Mouse (Mus musculus): ENCODE measurements at regions not wholly inside any gene's neighbourhood (a gene's known extent, or its start where the extent isn't known, plus 50 kb on each side); places are given as distances from the start of the nearest gene placed in this dataset.

GRCm38 (mm10) chr7:73635422-73635821 is 93.8 kb upstream of the Chd2 start:
- Histone ChIP-seq H3K4me1 (peaks cover 4% of the 10 kb centered on the region; the same call in 1 of the 2 replicates), H3K9ac (no peak overlapping the region), H3K27ac (no peak overlapping the region), H3K27me3 (no peaks in the 10 kb centered on the region), H3K4me3 (no peak overlapping the region), H3K9me3 (no peaks in the 10 kb centered on the region), H3K36me3 (no peaks in the 10 kb centered on the region), H3K4me2 (no peak overlapping the region)
- WGBS = 88% methylated on average over 9 of the region's 9 CpGs
- ATAC-seq (ENCODE audit: borderline replicate concordance, extremely low read depth, low FRiP score, low TSS enrichment) = no peak

GRCm38 (mm10) chr7:73630790-73631189 is 89.2 kb upstream of the Chd2 start:
- H3K36me3 ChIP-seq = no peaks in the 10 kb centered on the region
- H3K27me3 ChIP-seq = no peaks in the 10 kb centered on the region
- H3K9me3 ChIP-seq = no peaks in the 10 kb centered on the region
- no peak overlapping the region for H3K4me2 ChIP-seq
- no peak for ATAC-seq (ENCODE audit: borderline replicate concordance, extremely low read depth, low FRiP score, low TSS enrichment)
- H3K4me3 ChIP-seq = no peak overlapping the region
- no peak overlapping the region for H3K9ac ChIP-seq
- H3K27ac ChIP-seq = no peak overlapping the region
- H3K4me1 ChIP-seq = peaks cover 5% of the 10 kb centered on the region; the same call in 1 of the 2 replicates
- WGBS = 59% methylated on average over 7 of the region's 7 CpGs

DNA sequence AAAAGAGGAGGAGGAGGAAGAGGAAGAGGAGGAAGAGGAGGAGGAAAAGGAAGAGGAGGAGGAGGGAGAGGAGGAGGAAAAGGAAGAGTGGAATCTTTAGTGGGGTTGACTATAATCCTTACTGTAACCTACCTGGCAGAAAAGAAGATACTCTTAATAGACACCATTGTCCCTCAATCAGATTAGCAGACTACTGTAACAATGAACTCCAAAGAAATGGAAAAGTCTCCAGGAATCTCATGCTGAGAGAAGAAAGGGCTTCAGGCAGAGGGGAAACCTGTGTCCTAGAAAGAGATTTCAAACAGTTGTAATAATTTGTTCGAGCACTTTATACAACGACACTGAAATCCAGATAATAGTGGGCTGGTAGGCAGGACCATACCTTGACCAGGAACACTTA is 87.6 kb upstream of the Chd2 start:
- Histone ChIP-seq H3K27ac (no peak overlapping the region), H3K27me3 (no peaks in the 10 kb centered on the region), H3K9ac (no peak overlapping the region), H3K4me2 (no peak overlapping the region), H3K36me3 (no peaks in the 10 kb centered on the region), H3K4me3 (no peak overlapping the region), H3K9me3 (no peaks in the 10 kb centered on the region), H3K4me1 (peaks cover 5% of the 10 kb centered on the region)
- 91% methylated on average over 2 of the region's 2 CpGs for WGBS
- no peak for ATAC-seq (ENCODE audit: borderline replicate concordance, extremely low read depth, low FRiP score, low TSS enrichment)

GRCm38 (mm10) chr7:73628071-73628470 is 86.4 kb upstream of the Chd2 start:
- H3K27me3 ChIP-seq = no peaks in the 10 kb centered on the region
- ATAC-seq (ENCODE audit: borderline replicate concordance, extremely low read depth, low FRiP score, low TSS enrichment) = peak; percentile 79; the same call in 1 of the 2 replicates
- no peak overlapping the region for H3K9ac ChIP-seq
- no peaks in the 10 kb centered on the region for H3K9me3 ChIP-seq
- H3K4me3 ChIP-seq = no peak overlapping the region
- under 1% methylated on average over 6 of the region's 6 CpGs for WGBS
- no peak overlapping the region for H3K4me2 ChIP-seq
- no peaks in the 10 kb centered on the region for H3K36me3 ChIP-seq
- no peak overlapping the region for H3K27ac ChIP-seq
- peaks cover 9% of the 10 kb centered on the region for H3K4me1 ChIP-seq

GRCm38 (mm10) chr7:73626291-73626690 is 84.7 kb upstream of the Chd2 start:
- WGBS = 60% methylated on average over 7 of the region's 7 CpGs
- H3K36me3 ChIP-seq = no peaks in the 10 kb centered on the region
- H3K4me1 ChIP-seq = peaks cover 9% of the 10 kb centered on the region
- no peak overlapping the region for H3K4me3 ChIP-seq
- no peak for ATAC-seq (ENCODE audit: borderline replicate concordance, extremely low read depth, low FRiP score, low TSS enrichment)
- H3K27me3 ChIP-seq = no peaks in the 10 kb centered on the region
- H3K9me3 ChIP-seq = no peaks in the 10 kb centered on the region
- no peak overlapping the region for H3K9ac ChIP-seq
- no peak overlapping the region for H3K4me2 ChIP-seq
- H3K27ac ChIP-seq = no peak overlapping the region

DNA sequence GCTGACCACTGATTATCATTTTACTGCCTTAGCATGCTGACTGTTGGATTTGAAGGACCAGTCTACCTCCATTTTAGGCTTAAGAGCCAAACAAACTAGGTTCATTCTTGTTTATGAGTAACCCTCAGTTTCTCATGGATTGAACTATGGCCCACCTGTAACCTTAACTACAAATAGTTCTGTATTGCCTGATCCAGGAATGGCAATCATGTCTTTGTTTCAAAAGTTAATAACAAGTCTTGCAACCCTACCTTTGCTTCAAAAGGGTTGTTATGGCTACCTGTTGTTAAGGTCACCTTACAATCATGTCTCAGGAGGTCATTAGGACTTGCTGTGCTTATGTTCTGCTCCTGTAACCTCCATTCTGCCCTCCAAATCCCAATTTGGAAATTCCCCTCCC is 84.0 kb upstream of the Chd2 start:
- Histone ChIP-seq H3K27ac (no peak overlapping the region), H3K27me3 (no peaks in the 10 kb centered on the region), H3K4me3 (no peak overlapping the region), H3K4me1 (peaks cover 9% of the 10 kb centered on the region), H3K4me2 (no peak overlapping the region), H3K36me3 (no peaks in the 10 kb centered on the region), H3K9me3 (no peaks in the 10 kb centered on the region), H3K9ac (no peak overlapping the region)
- no peak for ATAC-seq (ENCODE audit: borderline replicate concordance, extremely low read depth, low FRiP score, low TSS enrichment)

GRCm38 (mm10) chr7:73624992-73625391 is 83.4 kb upstream of the Chd2 start:
- no peak overlapping the region for H3K27ac ChIP-seq

GRCm38 (mm10) chr7:73624093-73624600 is 82.5 kb upstream of the Chd2 start:
- Histone ChIP-seq H3K4me1 (peaks cover 9% of the 10 kb centered on the region), H3K9me3 (no peaks in the 10 kb centered on the region), H3K9ac (no peak overlapping the region), H3K4me2 (no peak overlapping the region), H3K27me3 (no peaks in the 10 kb centered on the region), H3K36me3 (no peaks in the 10 kb centered on the region), H3K4me3 (no peak overlapping the region), H3K27ac (peak overlapping the region; percentile 46; the same call in 1 of the 2 replicates)
- WGBS = 60% methylated on average over 3 of the region's 3 CpGs
- no peak for ATAC-seq (ENCODE audit: borderline replicate concordance, extremely low read depth, low FRiP score, low TSS enrichment)

More at GRCm38 (mm10) chr7:73624992-73625391, 83.4 kb upstream of the Chd2 start:
- Histone ChIP-seq H3K9me3 (no peaks in the 10 kb centered on the region), H3K27me3 (no peaks in the 10 kb centered on the region), H3K4me2 (no peak overlapping the region), H3K9ac (no peak overlapping the region), H3K4me1 (peaks cover 9% of the 10 kb centered on the region), H3K36me3 (no peaks in the 10 kb centered on the region), H3K4me3 (no peak overlapping the region)
- ATAC-seq (ENCODE audit: borderline replicate concordance, extremely low read depth, low FRiP score, low TSS enrichment) = no peak
- 63% methylated on average over 6 of the region's 6 CpGs for WGBS

GRCm38 (mm10) chr7:73622468-73622867 is 80.8 kb upstream of the Chd2 start:
- H3K9ac ChIP-seq = no peak overlapping the region
- no peak overlapping the region for H3K27ac ChIP-seq
- peaks cover 4% of the 10 kb centered on the region; the same call in 1 of the 2 replicates for H3K4me1 ChIP-seq
- 61% methylated on average over 2 of the region's 2 CpGs for WGBS
- H3K36me3 ChIP-seq = no peaks in the 10 kb centered on the region
- H3K4me2 ChIP-seq = no peak overlapping the region
- H3K4me3 ChIP-seq = no peak overlapping the region
- no peaks in the 10 kb centered on the region for H3K9me3 ChIP-seq
- no peaks in the 10 kb centered on the region for H3K27me3 ChIP-seq
- ATAC-seq (ENCODE audit: borderline replicate concordance, extremely low read depth, low FRiP score, low TSS enrichment) = no peak

GRCm38 (mm10) chr7:73620341-73620740 is 78.7 kb upstream of the Chd2 start:
- Histone ChIP-seq H3K4me1 (peaks cover 16% of the 10 kb centered on the region), H3K9me3 (no peaks in the 10 kb centered on the region), H3K4me2 (no peak overlapping the region), H3K4me3 (no peak overlapping the region), H3K9ac (no peak overlapping the region), H3K27ac (no peak overlapping the region), H3K27me3 (no peaks in the 10 kb centered on the region), H3K36me3 (no peaks in the 10 kb centered on the region)
- 88% methylated on average over 9 of the region's 9 CpGs for WGBS
- ATAC-seq (ENCODE audit: borderline replicate concordance, extremely low read depth, low FRiP score, low TSS enrichment) = no peak

- Histone ChIP-seq H3K4me2 (peak overlapping the region; percentile 79), H3K9ac (peak overlapping the region; percentile 81), H3K4me1 (peaks cover 19% of the 10 kb centered on the region), H3K36me3 (no peaks in the 10 kb centered on the region), H3K4me3 (peak overlapping the region; percentile 62), H3K9me3 (no peaks in the 10 kb centered on the region), H3K27me3 (no peaks in the 10 kb centered on the region), H3K27ac (peak overlapping the region; percentile 99)
- WGBS = 6% methylated on average over 25 of the region's 25 CpGs
- no peak; the same call in 1 of the 2 replicates for ATAC-seq (ENCODE audit: borderline replicate concordance, extremely low read depth, low FRiP score, low TSS enrichment)
Observed at GRCm38 (mm10) chr7:73618758-73619416, 77.3 kb upstream of the Chd2 start.

DNA sequence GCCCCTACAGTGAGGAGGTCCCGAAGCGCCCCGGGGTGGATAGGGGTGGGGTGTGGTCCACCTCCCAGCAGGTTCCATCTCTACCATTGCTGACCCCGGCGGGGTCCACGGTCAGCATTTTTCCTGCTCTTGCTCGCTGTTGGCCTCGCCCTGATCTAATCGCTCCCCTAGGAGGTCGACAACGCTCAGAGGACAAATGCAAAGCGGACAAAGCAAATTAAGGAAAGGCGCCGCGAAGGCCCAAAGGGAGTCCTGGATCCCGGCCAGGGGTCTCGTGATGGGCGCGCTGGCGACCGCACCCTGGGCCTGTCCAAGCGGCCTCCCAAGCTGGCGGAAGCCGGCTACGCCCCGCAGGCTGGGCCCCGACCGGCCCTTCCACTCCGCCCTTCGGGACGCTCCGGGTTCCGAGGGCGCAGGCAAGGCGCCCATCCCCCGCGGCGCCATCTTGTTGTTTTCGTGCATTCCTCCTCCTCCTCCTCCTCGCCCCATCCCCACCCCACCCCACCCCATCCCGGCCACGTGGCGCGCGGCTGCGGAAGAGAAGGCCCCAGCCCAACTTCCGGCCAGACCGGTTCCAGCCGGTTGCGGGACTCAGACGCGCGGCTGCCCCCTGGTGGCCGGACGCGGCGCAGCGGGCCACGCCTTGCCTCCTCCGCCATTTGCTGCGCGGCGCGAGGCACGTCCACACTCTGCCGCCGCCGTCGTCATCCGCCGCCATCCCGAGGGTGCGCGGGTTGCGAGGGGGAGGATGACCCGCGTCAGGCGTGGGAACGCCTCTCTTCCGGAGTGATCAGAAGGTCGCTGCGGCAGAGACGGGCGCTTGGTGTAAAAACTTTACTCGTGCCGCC is 76.5 kb upstream of the Chd2 start:
- Histone ChIP-seq H3K4me2 (peak overlapping the region; percentile 79), H3K27me3 (no peaks in the 10 kb centered on the region), H3K9ac (peak overlapping the region; percentile 81), H3K36me3 (no peaks in the 10 kb centered on the region), H3K4me1 (peaks cover 23% of the 10 kb centered on the region), H3K4me3 (peak overlapping the region; percentile 62), H3K9me3 (no peaks in the 10 kb centered on the region), H3K27ac (peak overlapping the region; percentile 99)
- ATAC-seq (ENCODE audit: borderline replicate concordance, extremely low read depth, low FRiP score, low TSS enrichment) = peak; percentile 96
- under 1% methylated on average over 79 of the region's 86 CpGs for WGBS
